ENCODE assay signal across 28 mouse cellular contexts in genomic region chr2:68256472-68256871, GRCm38 (mm10).
DNase-seq lines count a peak whose midpoint lies in the region; ATAC-seq and TF ChIP-seq lines count a peak whose summit lies in the region.
"Had no signal": no experiment of that assay in that cellular context is flagged by ENCODE, and none has a peak within 500 bp of the region (broad histone marks: within the 10 kb centered on the region; RNA-seq: fewer than 3 reads in every experiment).

No protein-coding gene starts in this region.

- TF ChIP-seq CTCF in left cerebral cortex, adult 2 months (IDR thresholded peaks at IDR 0.05) = no peak

- DNase-seq in frontal cortex, postnatal 25 days (ENCODE audit: low spot score in 2 of 2) = no peak
- peak; percentile 27 for DNase-seq in layer of hippocampus, adult 11-12 months (ENCODE audit: low spot score)
- no peak for DNase-seq in layer of hippocampus, adult 9-10 months (ENCODE audit: low spot score)
- no peak for DNase-seq in left cerebral cortex, adult 2 months (ENCODE audit: extremely low spot score in 1 of 2, low spot score in 2 of 2)
- DNase-seq in left cerebral cortex, postnatal 10 days (ENCODE audit: extremely low spot score in 1 of 2, low spot score in 2 of 2) = no peak
- peak; percentile 60 for DNase-seq in brain, adult 2 months (ENCODE audit: low read depth, low spot score)
- DNase-seq: adrenal gland, adult 8-10 months; adrenal gland, postnatal 14 days; adrenal gland, postnatal 36 days; B cell, adult 2 months; cerebellum, adult 11 months; cerebellum, adult 18-20 months; cerebellum, adult 8-10 months; cerebellum, adult 9-11 months; cerebellum, postnatal 14 days; cerebellum, postnatal 36 days; embryo, embryonic 11 days had no signal

- peak overlapping the region; percentile 86 for H3K27ac ChIP-seq in left cerebral cortex, adult 2 months
- H3K27ac ChIP-seq: embryonic facial prominence, embryonic 13.5 days; embryonic facial prominence, embryonic 15.5 days; forebrain, embryonic 10.5 days; forebrain, embryonic 12.5 days had no signal

- intact Hi-C loops in left cerebral cortex, adult 2 months (cut with DNase I) = loop anchor here (2.0 kb wide), 1 partner anchor 48 kb away; no protein-coding TSS in a partner anchor
- intact Hi-C loops in left cerebral cortex, postnatal 10 days (cut with DNase I) = no loop called here

- no peak overlapping the region for H3K4me3 ChIP-seq in left cerebral cortex, adult 2 months
- H3K4me3 ChIP-seq: embryonic facial prominence, embryonic 13.5 days; embryonic facial prominence, embryonic 15.5 days; erythroblast, embryonic 14.5 days; forebrain, embryonic 10.5 days; forebrain, embryonic 12.5 days had no signal

- ATAC-seq in frontal cortex, adult (ENCODE audit: low TSS enrichment) = peak; percentile 50
- ATAC-seq in inflammation-experienced regulatory T-cells, adult 6 months = no peak
- ATAC-seq: activated CD4-positive, CD25-positive, alpha-beta regulatory T cell, adult 4 months; CD4-positive, CD25-positive, alpha-beta regulatory T cell, adult 4 months; forebrain, embryonic 14.5 days; Patski had no signal

Comparison
In these comparisons a context has a peak if more than half of its experiments do, and no peak if none do; other contexts are left out.
1. DNase-seq: peak in layer of hippocampus, adult 11-12 months (single experiment) and brain, adult 2 months (single experiment); none in frontal cortex, postnatal 25 days (0 of 2), layer of hippocampus, adult 9-10 months (single experiment), left cerebral cortex, adult 2 months (0 of 2) and left cerebral cortex, postnatal 10 days (0 of 2).